Mouse (Mus musculus): ENCODE results near the gene Dcun1d3. TPM values are rescaled to one million over a fixed set of nuclear protein-coding genes. Genes with fewer than 3 reads are reported as not detected.

Dcun1d3 gene
- polyA plus RNA-seq, 1 experiment from 2014 or later = 18.9 TPM

- no peak for ATAC-seq
- Histone ChIP-seq H3K9ac (replicated peaks) (no peak overlapping the region), H3K4me3 (replicated peaks) (no peak overlapping the region), H3K9me3 (no peaks in the 10 kb centered on the region), H3K27me3 (no peaks in the 10 kb centered on the region), H3K4me2 (replicated peaks) (no peak overlapping the region), H3K27ac (no peak overlapping the region), H3K4me1 (replicated peaks) (peaks cover 32% of the 10 kb centered on the region), H3K36me3 (peaks cover 5% of the 10 kb centered on the region)
- WGBS = 96% methylated on average over 5 of the region's 5 CpGs
Observed at GRCm38 (mm10) chr7:119864500-119864899, 31.6 kb downstream of the Dcun1d3 start.

- Histone ChIP-seq H3K9ac (replicated peaks) (no peak overlapping the region), H3K4me1 (replicated peaks) (peaks cover 33% of the 10 kb centered on the region), H3K27me3 (no peaks in the 10 kb centered on the region), H3K4me3 (replicated peaks) (no peak overlapping the region), H3K4me2 (replicated peaks) (no peak overlapping the region), H3K27ac (peak overlapping the region; percentile 65), H3K36me3 (peaks cover 22% of the 10 kb centered on the region), H3K9me3 (no peaks in the 10 kb centered on the region)
- ATAC-seq = 0 out of 2 replicates have a peak, but pooled peaks have one; percentile 12
- WGBS = 45% methylated on average over 1 of the region's 1 CpGs
Observed at GRCm38 (mm10) chr7:119862167-119862566, 33.9 kb downstream of the Dcun1d3 start.

- H3K27ac ChIP-seq = peak overlapping the region; percentile 65
- 12% methylated on average over 6 of the region's 6 CpGs for WGBS
- ATAC-seq = peak; percentile 94
- no peak overlapping the region; the same call in 1 of the 2 replicates for H3K9ac ChIP-seq (replicated peaks)
- peaks cover 27% of the 10 kb centered on the region for H3K36me3 ChIP-seq
- H3K9me3 ChIP-seq = no peaks in the 10 kb centered on the region
- no peak overlapping the region for H3K4me3 ChIP-seq (replicated peaks)
- peaks cover 33% of the 10 kb centered on the region for H3K4me1 ChIP-seq (replicated peaks)
- no peaks in the 10 kb centered on the region for H3K27me3 ChIP-seq
- no peak overlapping the region for H3K4me2 ChIP-seq (replicated peaks)
Observed at GRCm38 (mm10) chr7:119861335-119862091, 34.6 kb downstream of the Dcun1d3 start.

GRCm38 (mm10) chr7:119860971-119861334 lies 35.1 kb downstream of the Dcun1d3 start:
- H3K36me3 ChIP-seq = peaks cover 30% of the 10 kb centered on the region
- no peak for ATAC-seq
- H3K4me2 ChIP-seq (replicated peaks) = no peak overlapping the region
- H3K27me3 ChIP-seq = no peaks in the 10 kb centered on the region
- H3K4me1 ChIP-seq (replicated peaks) = peaks cover 33% of the 10 kb centered on the region
- H3K9me3 ChIP-seq = no peaks in the 10 kb centered on the region
- H3K27ac ChIP-seq = peak overlapping the region; percentile 65
- no peak overlapping the region for H3K9ac ChIP-seq (replicated peaks)
- H3K4me3 ChIP-seq (replicated peaks) = no peak overlapping the region

- 92% methylated on average over 2 of the region's 2 CpGs for WGBS
- ATAC-seq = no peak
- H3K9me3 ChIP-seq = no peaks in the 10 kb centered on the region
- H3K4me1 ChIP-seq (replicated peaks) = peaks cover 33% of the 10 kb centered on the region
- H3K9ac ChIP-seq (replicated peaks) = no peak overlapping the region; the same call in 1 of the 2 replicates
- H3K4me2 ChIP-seq (replicated peaks) = no peak overlapping the region
- no peaks in the 10 kb centered on the region for H3K27me3 ChIP-seq
- H3K27ac ChIP-seq = no peak overlapping the region
- H3K36me3 ChIP-seq = peaks cover 30% of the 10 kb centered on the region
- H3K4me3 ChIP-seq (replicated peaks) = no peak overlapping the region
Observed at GRCm38 (mm10) chr7:119860554-119860953, 35.5 kb downstream of the Dcun1d3 start.

- peaks cover 30% of the 10 kb centered on the region for H3K36me3 ChIP-seq
- H3K4me3 ChIP-seq (replicated peaks) = no peak overlapping the region
- H3K9me3 ChIP-seq = no peaks in the 10 kb centered on the region
- H3K27me3 ChIP-seq = no peaks in the 10 kb centered on the region
- 92% methylated on average over 3 of the region's 3 CpGs for WGBS
- H3K4me2 ChIP-seq (replicated peaks) = no peak overlapping the region
- ATAC-seq = no peak
- H3K27ac ChIP-seq = no peak overlapping the region
- H3K9ac ChIP-seq (replicated peaks) = no peak overlapping the region; the same call in 1 of the 2 replicates
- H3K4me1 ChIP-seq (replicated peaks) = peaks cover 33% of the 10 kb centered on the region
Observed at GRCm38 (mm10) chr7:119860116-119860515, 36.0 kb downstream of the Dcun1d3 start.

- peaks cover 33% of the 10 kb centered on the region for H3K4me1 ChIP-seq (replicated peaks)
- no peak for ATAC-seq
- no peak overlapping the region for H3K4me3 ChIP-seq (replicated peaks)
- H3K9me3 ChIP-seq = no peaks in the 10 kb centered on the region
- no peak overlapping the region for H3K27ac ChIP-seq
- H3K36me3 ChIP-seq = peaks cover 30% of the 10 kb centered on the region
- H3K27me3 ChIP-seq = no peaks in the 10 kb centered on the region
- H3K9ac ChIP-seq (replicated peaks) = no peak overlapping the region
- WGBS = 71% methylated on average over 6 of the region's 6 CpGs
- H3K4me2 ChIP-seq (replicated peaks) = no peak overlapping the region
Observed at GRCm38 (mm10) chr7:119859476-119859875, 36.6 kb downstream of the Dcun1d3 start.

GRCm38 (mm10) chr7:119855031-119855430 lies 41.1 kb downstream of the Dcun1d3 start:
- H3K36me3 ChIP-seq = peaks cover 43% of the 10 kb centered on the region
- ATAC-seq = no peak
- no peaks in the 10 kb centered on the region for H3K9me3 ChIP-seq
- no peak overlapping the region for H3K9ac ChIP-seq (replicated peaks)
- no peak overlapping the region for H3K4me2 ChIP-seq (replicated peaks)
- H3K4me1 ChIP-seq (replicated peaks) = peaks cover 5% of the 10 kb centered on the region
- H3K27me3 ChIP-seq = no peaks in the 10 kb centered on the region
- H3K4me3 ChIP-seq (replicated peaks) = no peak overlapping the region
- H3K27ac ChIP-seq = no peak overlapping the region

- H3K9me3 ChIP-seq = no peaks in the 10 kb centered on the region
- no peak overlapping the region for H3K27ac ChIP-seq
- H3K9ac ChIP-seq (replicated peaks) = no peak overlapping the region
- no peak overlapping the region for H3K4me3 ChIP-seq (replicated peaks)
- WGBS = 97% methylated on average over 2 of the region's 2 CpGs
- ATAC-seq = no peak
- H3K36me3 ChIP-seq = peaks cover 39% of the 10 kb centered on the region
- no peaks in the 10 kb centered on the region for H3K27me3 ChIP-seq
- H3K4me1 ChIP-seq (replicated peaks) = no peaks in the 10 kb centered on the region
- H3K4me2 ChIP-seq (replicated peaks) = no peak overlapping the region
Observed at GRCm38 (mm10) chr7:119854362-119854761, 41.7 kb downstream of the Dcun1d3 start.

- Histone ChIP-seq H3K27me3 (no peaks in the 10 kb centered on the region), H3K4me3 (replicated peaks) (no peak overlapping the region), H3K27ac (no peak overlapping the region), H3K9me3 (no peaks in the 10 kb centered on the region), H3K4me2 (replicated peaks) (no peak overlapping the region), H3K4me1 (replicated peaks) (no peaks in the 10 kb centered on the region), H3K9ac (replicated peaks) (no peak overlapping the region), H3K36me3 (peaks cover 31% of the 10 kb centered on the region)
- no peak for ATAC-seq
- 98% methylated on average over 1 of the region's 1 CpGs for WGBS
Observed at GRCm38 (mm10) chr7:119853186-119853585, 42.9 kb downstream of the Dcun1d3 start.

- H3K4me1 ChIP-seq (replicated peaks) = no peaks in the 10 kb centered on the region
- no peaks in the 10 kb centered on the region for H3K9me3 ChIP-seq
- H3K4me2 ChIP-seq (replicated peaks) = no peak overlapping the region
- no peak overlapping the region for H3K27ac ChIP-seq
- no peaks in the 10 kb centered on the region for H3K27me3 ChIP-seq
- H3K4me3 ChIP-seq (replicated peaks) = no peak overlapping the region
- ATAC-seq = no peak
- H3K36me3 ChIP-seq = peaks cover 24% of the 10 kb centered on the region
- H3K9ac ChIP-seq (replicated peaks) = no peak overlapping the region
Observed at GRCm38 (mm10) chr7:119852494-119852893, 43.6 kb downstream of the Dcun1d3 start.

GRCm38 (mm10) chr7:119850737-119851136 lies 45.4 kb downstream of the Dcun1d3 start:
- Histone ChIP-seq H3K36me3 (0 out of 2 replicates have a peak, but pooled peaks cover 13% of the 10 kb centered on the region), H3K27ac (no peak overlapping the region), H3K9me3 (no peaks in the 10 kb centered on the region), H3K4me2 (replicated peaks) (no peak overlapping the region), H3K4me1 (replicated peaks) (no peaks in the 10 kb centered on the region), H3K27me3 (no peaks in the 10 kb centered on the region), H3K9ac (replicated peaks) (no peak overlapping the region), H3K4me3 (replicated peaks) (no peak overlapping the region)
- WGBS = 84% methylated on average over 5 of the region's 5 CpGs
- no peak for ATAC-seq

GRCm38 (mm10) chr7:119849096-119849495 lies 47.0 kb downstream of the Dcun1d3 start:
- no peak overlapping the region for H3K4me2 ChIP-seq (replicated peaks)
- no peaks in the 10 kb centered on the region for H3K4me1 ChIP-seq (replicated peaks)
- H3K9ac ChIP-seq (replicated peaks) = no peak overlapping the region
- H3K27ac ChIP-seq = no peak overlapping the region
- H3K27me3 ChIP-seq = no peaks in the 10 kb centered on the region
- ATAC-seq = no peak
- H3K36me3 ChIP-seq = peaks cover 14% of the 10 kb centered on the region
- WGBS = 0% methylated on average over 1 of the region's 1 CpGs
- H3K9me3 ChIP-seq = no peaks in the 10 kb centered on the region
- H3K4me3 ChIP-seq (replicated peaks) = no peak overlapping the region
